Mouse (Mus musculus): ENCODE data around the gene Arhgap24.

Arhgap24 gene

GRCm38 (mm10) chr5:102578431-102578830, 97.2 kb downstream of the Arhgap24 start:
- no peak for DNase-seq (ENCODE audit: low spot score)

- DNase-seq (ENCODE audit: low spot score): no peak
Observed at GRCm38 (mm10) chr5:102582864-102583410, 101.7 kb downstream of the Arhgap24 start.

GRCm38 (mm10) chr5:102591422-102591821, 110.2 kb downstream of the Arhgap24 start:
- DNase-seq (ENCODE audit: low spot score): no peak

GRCm38 (mm10) chr5:102593058-102593457, 111.9 kb downstream of the Arhgap24 start:
- no peak for DNase-seq (ENCODE audit: low spot score)

GRCm38 (mm10) chr5:102599102-102599501, 117.9 kb downstream of the Arhgap24 start:
- no peak for DNase-seq (ENCODE audit: low spot score)

GRCm38 (mm10) chr5:102613571-102613970, 132.4 kb downstream of the Arhgap24 start:
- no peak for DNase-seq (ENCODE audit: low spot score)

GRCm38 (mm10) chr5:102614081-102614480, 132.9 kb downstream of the Arhgap24 start:
- DNase-seq (ENCODE audit: low spot score): no peak

GRCm38 (mm10) chr5:102615249-102615648, 134.1 kb downstream of the Arhgap24 start:
- DNase-seq (ENCODE audit: low spot score): no peak

GRCm38 (mm10) chr5:102621036-102621435, 139.8 kb downstream of the Arhgap24 start:
- no peak for DNase-seq (ENCODE audit: low spot score)

GRCm38 (mm10) chr5:102623807-102624435, 142.7 kb downstream of the Arhgap24 start:
- no peak for DNase-seq (ENCODE audit: low spot score)

- no peak for DNase-seq (ENCODE audit: low spot score)
Observed at GRCm38 (mm10) chr5:102626671-102627070, 145.5 kb downstream of the Arhgap24 start.

GRCm38 (mm10) chr5:102629362-102629771, 148.2 kb downstream of the Arhgap24 start:
- DNase-seq (ENCODE audit: low spot score): no peak

- no peak for DNase-seq (ENCODE audit: low spot score)
Observed at GRCm38 (mm10) chr5:102635591-102635990, 154.4 kb downstream of the Arhgap24 start.

GRCm38 (mm10) chr5:102639782-102640559, 158.8 kb downstream of the Arhgap24 start:
- DNase-seq (ENCODE audit: low spot score): no peak

GRCm38 (mm10) chr5:102643364-102643763, 162.2 kb downstream of the Arhgap24 start:
- no peak for DNase-seq (ENCODE audit: low spot score)

GRCm38 (mm10) chr5:102643820-102644219, 162.6 kb downstream of the Arhgap24 start:
- no peak for DNase-seq (ENCODE audit: low spot score)

GRCm38 (mm10) chr5:102659061-102659460, 177.9 kb downstream of the Arhgap24 start:
- no peak for DNase-seq (ENCODE audit: low spot score)

GRCm38 (mm10) chr5:102664988-102665726, 184.0 kb downstream of the Arhgap24 start:
- no peak for DNase-seq (ENCODE audit: low spot score)

- DNase-seq (ENCODE audit: low spot score): no peak
Observed at GRCm38 (mm10) chr5:102666886-102667285, 185.7 kb downstream of the Arhgap24 start.

GRCm38 (mm10) chr5:102667754-102668575, 186.8 kb downstream of the Arhgap24 start:
- no peak for DNase-seq (ENCODE audit: low spot score)

- DNase-seq (ENCODE audit: low spot score): no peak
Observed at GRCm38 (mm10) chr5:102670206-102670605, 189.0 kb downstream of the Arhgap24 start.
